Mouse (Mus musculus) frontal cortex, postnatal 36 days (tissue): ENCODE data around the gene Atat1.
A peak's percentile ranks its signal among the peaks of the same experiment; 100 is the strongest.
"Not testable (repeated sequence)": the region's sequence is repeated elsewhere in the genome, so short reads cannot be mapped to it uniquely, and the experiment has no call there.

Experiments used
- DNase-seq, 2 experiments: peaks; one replicate each; pipeline ENCODE4 v3.0.0; 2022; ENCODE audit warnings: low spot score in 2 of 2

Gene Atat1

DNA sequence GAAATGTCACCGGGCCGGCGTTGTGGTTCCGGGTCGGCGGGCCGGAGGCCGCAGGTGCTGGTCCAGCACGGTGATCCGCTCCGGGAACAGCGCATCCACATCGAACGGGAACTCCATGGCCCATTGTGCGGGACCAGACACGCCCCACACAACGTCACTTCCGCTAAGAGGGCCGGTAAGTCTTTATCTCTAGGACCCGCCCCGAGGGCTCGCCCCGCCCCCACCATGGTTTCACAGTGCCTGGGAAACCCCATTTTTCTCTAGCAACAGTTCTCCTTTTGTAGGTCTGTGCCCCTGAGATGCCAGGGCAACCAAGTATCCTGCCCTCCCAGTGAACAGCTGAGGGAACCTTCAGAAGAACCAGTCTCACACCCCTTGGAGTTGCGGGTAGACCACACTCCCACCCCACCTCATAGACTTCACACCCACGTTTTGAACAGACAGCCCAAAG is at the start of gene Atat1:
Gene Atat1, minus strand, starts transcription at position 157 of the 451 bp plus-strand sequence.
- peak; percentile 86 to 94 for DNase-seq

DNA sequence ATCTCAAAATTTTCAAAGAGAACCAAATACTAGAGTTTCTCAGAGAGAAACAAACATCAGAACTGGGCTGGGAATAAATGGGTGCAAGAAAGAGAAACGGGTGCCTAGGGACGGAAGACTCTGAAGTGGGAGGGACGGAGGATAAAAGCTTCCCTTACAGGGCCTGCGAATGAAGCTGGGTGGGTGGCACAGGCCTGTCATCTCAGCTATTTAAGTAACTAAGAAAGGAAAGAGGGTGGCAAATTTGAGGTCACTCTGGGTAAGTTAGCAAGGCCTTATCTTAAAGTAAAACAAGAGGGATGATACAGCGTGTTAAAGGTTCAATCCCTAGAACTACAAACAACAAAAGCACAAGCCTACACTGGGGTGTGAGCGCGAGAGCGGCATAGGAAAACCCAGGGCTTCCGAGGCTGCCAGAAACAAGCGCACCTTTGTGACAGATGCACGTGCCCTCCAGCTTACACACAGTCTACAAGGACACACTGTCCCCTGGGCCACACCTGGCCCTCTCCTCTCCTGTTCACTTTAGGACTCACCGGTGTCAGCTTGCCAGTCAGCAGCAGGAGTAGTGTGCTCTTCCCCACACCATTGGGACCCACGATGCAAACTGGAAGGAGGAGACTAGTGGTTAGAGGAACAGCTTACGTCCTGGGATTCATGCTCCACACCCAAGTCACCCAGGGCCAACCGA is 48.8 kb upstream of the Atat1 start:
- no peak for DNase-seq

GRCm38 (mm10) chr17:35954665-35955064 is 44.8 kb upstream of the Atat1 start:
- no peak for DNase-seq

DNA sequence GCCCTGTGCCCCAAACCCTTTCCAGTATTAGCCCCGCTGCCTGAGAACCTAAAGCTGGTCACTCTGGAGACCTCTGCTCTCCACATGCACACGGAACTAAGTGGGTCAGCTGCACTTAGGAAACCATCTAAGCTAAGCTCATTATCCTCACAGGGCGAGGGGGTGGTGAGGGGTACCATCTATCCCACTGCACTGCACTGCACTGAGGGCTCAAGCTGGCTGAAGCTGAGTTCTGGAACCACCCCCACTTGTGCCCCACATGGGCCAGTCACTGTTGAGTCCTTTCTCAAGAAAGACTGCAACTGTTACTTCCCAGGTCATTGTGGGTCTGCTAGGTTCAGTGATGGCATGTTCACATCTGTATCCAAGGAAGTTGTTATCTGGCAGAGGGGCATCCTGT is 42.7 kb upstream of the Atat1 start:
- not testable (repeated sequence) for DNase-seq

DNA sequence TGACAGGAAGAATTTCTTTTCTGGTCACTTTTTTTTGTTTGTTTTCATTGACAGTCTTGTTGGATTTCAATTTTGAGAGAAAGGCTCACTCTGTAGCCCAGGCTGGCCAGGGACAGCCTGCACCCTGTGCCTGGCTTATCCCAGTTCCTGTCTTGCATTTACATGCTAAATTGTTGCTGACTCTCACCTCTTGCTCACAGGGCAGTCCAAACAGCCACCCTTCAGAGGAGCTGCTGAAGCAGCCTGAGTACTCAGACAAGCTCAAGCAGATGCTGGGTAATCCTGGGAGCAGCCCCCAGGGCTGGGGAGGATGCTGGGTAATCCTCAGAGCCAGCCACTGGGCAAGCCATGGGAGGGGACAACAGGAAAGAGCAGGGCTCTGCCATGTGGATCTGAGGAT is 41.1 kb upstream of the Atat1 start:
- not testable (repeated sequence) for DNase-seq

GRCm38 (mm10) chr17:35939941-35940340 is 30.1 kb upstream of the Atat1 start:
- DNase-seq = no peak

DNA sequence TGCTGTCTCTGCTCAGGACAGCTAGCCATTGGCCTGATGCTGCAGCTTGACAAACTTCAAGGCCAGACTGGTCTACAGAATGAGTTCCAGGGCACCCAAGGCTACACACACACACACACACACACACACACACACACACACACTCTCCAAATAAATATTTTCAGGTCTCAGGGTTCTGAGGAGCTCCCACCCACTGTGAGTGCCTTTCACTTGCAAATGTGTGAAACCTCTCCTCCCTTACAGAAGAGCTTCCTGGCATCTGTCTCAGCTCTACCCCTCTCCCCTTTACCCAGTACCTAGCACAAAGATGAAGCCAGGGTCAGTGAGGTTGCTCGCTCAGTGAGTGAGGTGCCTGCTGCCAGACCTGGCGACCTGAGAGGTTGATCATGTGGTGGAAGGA is 29.2 kb upstream of the Atat1 start:
- DNase-seq = no peak

DNA sequence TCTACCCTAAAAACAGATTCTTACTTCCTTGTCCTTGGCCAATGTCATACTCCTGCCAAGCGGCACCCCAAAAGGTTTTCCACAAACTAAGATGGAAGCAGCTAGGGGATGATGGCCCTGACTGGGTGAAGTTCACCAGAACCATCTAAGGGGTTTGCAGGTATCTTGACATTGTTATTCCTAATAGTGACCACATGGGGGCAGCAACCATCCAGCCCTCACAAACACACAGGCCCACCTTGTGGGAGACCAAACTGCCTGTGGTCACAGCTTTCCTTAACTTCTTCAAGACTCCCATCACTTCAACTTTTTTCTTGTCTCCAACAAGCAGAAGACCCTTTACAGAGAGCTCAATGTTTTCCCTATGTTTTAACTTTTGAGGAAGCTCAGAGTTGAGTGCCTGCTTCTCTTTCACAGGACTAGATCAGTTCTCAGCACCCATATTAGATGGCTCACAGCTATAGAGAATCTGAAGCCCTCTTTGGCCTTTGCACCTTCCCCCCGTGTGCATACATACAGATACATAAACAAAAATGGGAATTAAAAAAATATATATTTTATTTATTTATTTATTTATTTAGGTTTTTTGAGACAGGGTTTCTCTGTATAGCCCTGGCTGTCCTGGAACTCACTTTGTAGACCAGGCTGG is 27.9 kb upstream of the Atat1 start:
- peak; percentile 36 to 55 for DNase-seq

DNA sequence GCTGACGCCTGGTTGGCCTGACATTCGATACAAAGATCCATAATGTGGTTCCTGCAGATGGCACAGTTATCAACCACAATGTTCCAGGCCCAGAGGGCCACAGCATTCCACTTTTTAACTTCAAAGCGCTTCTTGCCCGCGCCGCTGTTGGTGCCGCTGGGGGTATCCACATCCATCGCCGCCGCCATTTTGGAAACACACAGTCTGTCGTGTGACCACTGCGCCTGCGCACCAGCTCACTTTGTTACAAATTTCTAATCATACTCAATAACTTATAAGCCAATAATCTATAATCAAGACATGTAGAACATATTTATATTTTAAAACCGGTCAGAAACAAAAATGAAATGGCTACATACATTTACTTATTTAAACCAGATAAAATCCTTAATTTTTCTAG is 25.9 kb upstream of the Atat1 start:
- not testable (repeated sequence) for DNase-seq

- DNase-seq = no peak
Measured at GRCm38 (mm10) chr17:35932608-35933007, 22.7 kb upstream of the Atat1 start.

- DNase-seq = no peak
Measured at GRCm38 (mm10) chr17:35930627-35931026, 20.8 kb upstream of the Atat1 start.

DNA sequence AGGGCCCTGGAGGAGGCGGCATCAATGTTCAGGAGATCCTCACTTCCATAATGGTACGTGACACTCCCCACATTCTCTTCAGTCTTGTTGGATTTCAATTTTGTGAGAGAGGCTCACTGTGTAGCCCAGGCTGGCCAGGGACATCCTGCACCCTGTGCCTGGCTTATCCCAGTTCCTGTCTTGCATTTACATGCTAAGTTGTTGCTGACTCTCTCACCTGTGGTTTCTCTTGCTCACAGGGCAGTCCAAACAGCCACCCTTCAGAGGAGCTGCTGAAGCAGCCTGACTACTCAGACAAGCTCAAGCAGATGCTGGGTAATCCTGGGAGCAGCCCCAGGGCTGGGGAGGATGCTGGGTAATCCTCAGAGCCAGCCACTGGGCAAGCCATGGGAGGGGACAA is 19.7 kb upstream of the Atat1 start:
- DNase-seq = no peak

DNA sequence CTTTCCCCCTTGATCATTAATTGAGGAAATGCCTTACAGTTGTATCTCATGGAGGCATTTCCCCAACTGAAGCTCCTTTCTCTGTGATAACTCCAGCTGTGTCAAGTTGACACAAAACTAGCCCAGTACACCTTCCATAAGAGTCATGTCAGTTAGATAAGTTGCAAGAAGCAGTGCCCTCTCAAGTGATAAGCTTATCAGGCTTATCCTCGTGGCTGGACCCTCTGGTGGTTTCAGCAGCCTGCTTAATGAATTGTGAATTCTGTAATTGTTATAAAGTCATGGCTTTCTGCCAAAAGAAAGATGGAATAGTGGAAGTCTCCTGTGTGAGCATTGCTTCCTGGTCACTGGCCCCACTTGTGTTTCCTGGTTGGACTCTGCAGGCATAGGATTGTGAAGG is 17.6 kb upstream of the Atat1 start:
- DNase-seq = no peak

GRCm38 (mm10) chr17:35923281-35923680 is 13.4 kb upstream of the Atat1 start:
- no peak for DNase-seq

DNA sequence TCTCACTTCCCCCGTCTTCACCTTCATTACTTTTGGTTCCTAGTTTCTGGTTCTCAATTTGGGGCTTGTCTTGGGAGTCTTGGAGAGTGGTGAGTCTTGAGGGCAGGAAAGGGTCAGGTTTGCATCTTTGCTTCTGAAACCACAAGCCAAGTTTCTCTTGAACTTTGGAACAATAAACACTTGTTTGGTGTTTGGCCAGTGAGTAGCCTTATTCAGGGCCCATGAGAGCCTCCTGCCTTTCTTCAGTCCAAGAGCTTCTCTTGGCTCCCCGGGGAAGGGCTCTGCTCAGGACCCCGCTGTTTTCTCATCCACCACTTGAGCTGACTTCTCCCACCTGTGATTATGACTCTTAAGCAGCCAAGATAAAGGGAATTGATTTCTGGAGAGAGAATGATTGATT is 12.7 kb upstream of the Atat1 start:
- no peak for DNase-seq

DNA sequence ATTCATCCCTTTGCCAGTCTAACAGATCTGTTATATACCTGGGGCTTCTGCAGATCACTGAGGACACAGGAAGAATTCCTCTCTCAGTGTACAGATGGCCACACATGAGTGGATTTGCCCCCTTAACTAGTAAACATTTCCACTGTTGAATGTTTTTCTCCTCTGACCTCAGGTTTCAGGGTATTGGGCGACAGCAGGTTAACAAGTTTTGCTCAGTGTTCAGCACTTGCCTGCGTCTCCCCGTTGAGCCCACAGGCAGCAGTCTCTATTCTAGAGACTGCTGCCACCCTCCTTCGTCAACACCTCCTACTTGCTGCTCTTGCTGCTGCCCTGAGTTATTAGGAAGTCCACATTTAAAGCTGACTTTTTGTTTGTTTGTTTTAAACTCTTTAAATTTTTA is 11.8 kb upstream of the Atat1 start:
- no peak for DNase-seq

- peak in 1 of 2 experiments; percentile 67 for DNase-seq
Measured at GRCm38 (mm10) chr17:35920862-35921562, 11.1 kb upstream of the Atat1 start.

GRCm38 (mm10) chr17:35920384-35920783 is 10.5 kb upstream of the Atat1 start:
- DNase-seq = no peak

GRCm38 (mm10) chr17:35919864-35920301 is 10.0 kb upstream of the Atat1 start:
- no peak for DNase-seq

DNA sequence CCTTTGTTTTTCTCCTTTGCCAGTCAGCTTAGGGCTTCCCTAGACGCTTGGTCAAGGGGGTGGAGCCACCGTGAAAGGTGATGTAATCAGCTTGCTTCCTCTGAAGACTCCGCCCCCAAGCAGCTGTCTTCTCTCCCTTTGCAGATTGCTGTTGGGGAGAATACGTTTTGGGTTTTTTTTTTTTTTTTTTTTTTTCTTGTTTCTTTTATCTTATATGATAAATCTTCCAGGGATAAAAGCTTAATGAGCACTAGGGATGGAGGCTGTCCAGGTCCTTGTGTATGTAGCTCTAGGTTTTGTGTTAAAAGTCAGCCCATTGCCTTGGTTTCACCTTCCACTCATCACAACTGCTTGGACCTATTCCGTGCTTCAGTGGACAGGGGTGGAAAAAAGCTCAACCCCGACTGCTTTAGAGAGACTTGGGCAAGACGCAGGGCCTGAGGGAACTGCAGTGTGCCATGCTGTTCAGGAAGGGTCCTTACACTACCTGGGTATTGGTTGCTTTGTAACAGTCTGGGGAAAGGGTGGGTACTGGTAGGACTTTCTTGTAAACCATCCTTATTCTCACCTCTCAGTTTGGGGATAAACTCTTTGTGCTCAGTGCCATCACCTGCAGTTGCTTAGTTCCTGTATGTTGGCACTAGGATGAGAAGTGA is 9.3 kb upstream of the Atat1 start:
- DNase-seq = peak; percentile 87 to 94

DNA sequence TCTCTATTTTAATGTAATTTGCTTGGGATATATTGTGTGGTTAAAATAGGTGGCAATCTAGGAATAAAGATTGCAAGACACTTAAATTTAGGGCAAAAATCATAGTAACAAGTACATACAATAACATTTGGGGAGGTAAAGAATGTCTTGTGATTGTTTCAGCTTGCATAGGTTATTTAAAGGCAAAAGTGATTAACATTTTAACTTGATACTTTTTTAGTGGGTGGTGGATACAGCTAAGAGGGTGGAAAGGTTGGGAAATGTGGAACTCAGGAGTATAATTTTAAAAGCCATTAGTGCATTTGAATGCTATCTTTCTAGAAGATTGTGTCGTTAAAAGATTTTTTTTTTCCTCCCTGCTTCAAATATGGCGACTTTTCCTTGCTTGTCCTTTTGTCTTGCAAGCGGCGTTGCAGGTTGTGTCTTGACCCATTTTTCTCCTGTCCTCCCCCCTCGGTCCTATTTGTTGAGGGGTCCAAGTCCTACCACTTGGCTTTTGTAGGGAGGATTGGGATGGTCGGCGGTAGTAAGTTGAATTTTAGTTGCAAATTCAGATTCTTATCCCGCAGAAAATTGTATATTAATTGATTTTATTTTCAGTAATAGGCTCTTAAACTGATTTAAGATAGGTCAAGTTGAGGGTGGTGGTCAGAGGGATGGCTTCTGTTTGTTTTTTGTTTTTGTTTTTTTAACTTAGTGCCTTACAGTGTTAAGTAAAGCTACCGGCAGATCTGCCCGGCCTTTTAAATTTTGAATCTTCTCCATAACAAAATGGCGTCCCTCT is 8.6 kb upstream of the Atat1 start:
- peak; percentile 37 to 44 for DNase-seq
